Mouse (Mus musculus): ENCODE measurements around the gene Maco1.

Gene Maco1

DNA sequence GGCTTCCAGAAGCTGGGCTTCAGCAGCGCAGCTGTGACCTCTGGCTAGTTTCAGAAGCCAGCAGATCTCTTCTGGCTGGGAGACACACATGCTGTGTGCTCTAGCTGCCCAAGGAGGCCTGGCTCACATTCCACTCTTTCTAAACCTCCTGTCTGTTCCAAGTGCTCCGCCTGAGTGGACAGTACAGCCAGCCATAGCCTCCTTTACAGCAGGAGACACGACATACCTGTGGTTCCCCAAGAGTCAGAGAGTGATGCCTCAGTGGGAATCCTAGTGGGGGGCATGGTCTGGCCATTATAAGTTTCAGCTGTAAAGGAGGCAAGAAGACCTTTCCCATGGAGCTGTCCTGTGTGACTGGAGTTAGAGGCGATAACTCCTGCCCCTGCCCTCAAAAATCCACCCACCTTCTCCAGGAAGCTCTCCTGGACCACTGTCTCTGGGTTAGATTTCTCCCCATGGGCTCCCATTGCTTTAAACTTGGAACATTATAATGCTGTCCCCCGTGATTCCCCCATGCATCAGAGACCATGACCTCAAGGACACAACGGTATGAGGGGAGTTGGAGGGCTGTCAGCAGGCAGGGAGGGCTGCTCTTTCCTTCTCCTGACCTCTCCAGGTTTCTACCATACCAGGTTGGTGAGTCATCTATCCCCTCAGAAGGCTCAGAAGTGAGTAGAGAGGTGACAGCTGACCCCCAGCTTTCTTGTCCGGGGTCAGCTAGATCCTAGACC, 83.9 kb downstream of the Maco1 start:
- DNase-seq = no peak

GRCm38 (mm10) chr4:134768226-134768888, 84.8 kb downstream of the Maco1 start:
- no peak for DNase-seq

- peak; percentile 92 for DNase-seq
Measured at GRCm38 (mm10) chr4:134767426-134768225, 85.5 kb downstream of the Maco1 start, which contains the start of gene Ldlrap1. Gene Ldlrap1 (minus strand): TSS chr4:134768024.

DNA sequence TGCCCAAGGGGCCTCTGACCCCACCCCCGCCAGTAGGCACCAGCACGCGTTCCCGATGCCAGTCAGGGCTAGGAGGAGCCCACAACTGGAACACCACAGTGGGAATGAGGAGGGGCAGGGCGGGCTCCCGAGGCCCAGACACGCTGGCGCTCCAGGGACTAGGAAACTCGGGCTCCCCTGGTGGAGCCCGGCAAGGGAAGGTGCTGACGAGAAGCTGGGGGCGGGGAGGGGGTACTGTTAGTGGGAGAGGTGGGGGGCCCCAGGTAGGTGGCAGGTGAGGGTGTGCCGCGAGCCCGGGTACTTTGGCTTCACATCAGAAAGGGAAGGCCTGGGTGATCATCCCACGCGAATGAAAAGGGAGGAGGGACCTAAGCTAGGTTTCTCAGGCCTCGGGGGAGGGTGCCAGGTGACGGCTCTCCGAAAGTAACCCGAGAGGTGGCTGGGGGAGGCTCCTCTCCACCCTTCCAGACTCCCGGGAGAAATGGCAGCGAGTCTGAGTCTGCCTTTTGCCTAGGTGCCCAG, 86.2 kb downstream of the Maco1 start:
- DNase-seq = peak; percentile 72

GRCm38 (mm10) chr4:134766277-134766676, 86.9 kb downstream of the Maco1 start:
- no peak for DNase-seq

GRCm38 (mm10) chr4:134764333-134764732, 88.8 kb downstream of the Maco1 start:
- no peak for DNase-seq

GRCm38 (mm10) chr4:134762360-134762759, 90.8 kb downstream of the Maco1 start:
- no peak for DNase-seq

DNA sequence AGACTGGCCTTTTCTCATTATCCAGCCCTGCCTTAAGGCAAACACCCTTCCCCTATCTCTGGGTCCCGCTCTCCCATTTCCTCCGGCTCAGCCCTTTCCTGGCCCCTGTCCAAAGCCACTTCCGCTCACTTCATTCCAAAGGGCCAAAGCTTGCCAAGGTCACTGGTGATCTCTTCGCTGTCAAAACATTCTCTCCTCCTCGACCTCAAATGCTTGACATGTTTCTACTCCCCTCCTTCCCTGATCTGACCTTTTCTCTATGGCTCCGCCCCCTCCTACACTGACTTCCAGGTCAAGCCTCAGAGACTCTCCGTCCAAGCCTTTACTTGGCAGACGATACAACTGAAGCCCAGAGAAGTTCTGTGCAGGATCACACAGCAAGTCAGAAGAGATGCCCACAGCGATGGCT, 92.3 kb downstream of the Maco1 start:
- DNase-seq = peak; percentile 95

DNA sequence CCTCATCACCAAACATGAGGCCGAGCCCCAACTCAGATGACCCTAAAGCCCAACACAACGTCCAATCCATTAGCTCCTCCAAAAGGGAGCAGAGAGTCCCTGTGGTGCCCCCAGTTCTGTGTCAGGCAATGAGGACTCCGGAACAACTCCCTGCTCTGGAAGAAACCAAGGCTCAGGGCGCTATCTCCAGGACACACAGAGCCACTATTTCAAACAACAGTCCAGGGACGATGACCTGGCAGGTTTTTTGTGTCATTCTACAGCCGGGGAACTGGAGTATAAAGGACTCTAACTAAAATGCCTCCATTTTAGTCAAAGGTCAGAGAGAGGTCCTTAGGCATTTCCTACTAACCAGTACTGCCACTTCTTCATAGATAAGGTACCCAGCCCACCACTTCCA, 92.9 kb downstream of the Maco1 start:
- DNase-seq = no peak

- DNase-seq = no peak
Measured at GRCm38 (mm10) chr4:134759564-134759963, 93.6 kb downstream of the Maco1 start.

DNA sequence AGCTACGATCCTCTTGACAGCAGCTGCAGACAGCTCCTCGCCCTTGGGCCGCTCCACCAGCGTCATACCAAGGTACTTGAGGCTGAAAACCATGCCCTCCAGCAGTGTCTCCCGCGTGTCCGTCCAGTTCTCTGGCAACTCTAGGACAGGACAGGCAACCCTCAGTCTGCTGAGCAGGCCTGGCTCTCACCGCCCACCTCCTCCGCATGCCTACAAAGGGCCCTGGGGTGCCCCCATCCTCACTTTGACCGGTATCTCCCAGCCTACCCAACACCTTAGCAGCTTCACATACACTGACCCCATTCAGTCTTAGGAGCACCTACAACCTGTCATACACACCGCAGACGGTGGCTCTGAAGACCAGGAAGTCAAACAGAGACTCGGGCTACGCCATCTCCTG, 94.2 kb downstream of the Maco1 start:
- DNase-seq = no peak

DNA sequence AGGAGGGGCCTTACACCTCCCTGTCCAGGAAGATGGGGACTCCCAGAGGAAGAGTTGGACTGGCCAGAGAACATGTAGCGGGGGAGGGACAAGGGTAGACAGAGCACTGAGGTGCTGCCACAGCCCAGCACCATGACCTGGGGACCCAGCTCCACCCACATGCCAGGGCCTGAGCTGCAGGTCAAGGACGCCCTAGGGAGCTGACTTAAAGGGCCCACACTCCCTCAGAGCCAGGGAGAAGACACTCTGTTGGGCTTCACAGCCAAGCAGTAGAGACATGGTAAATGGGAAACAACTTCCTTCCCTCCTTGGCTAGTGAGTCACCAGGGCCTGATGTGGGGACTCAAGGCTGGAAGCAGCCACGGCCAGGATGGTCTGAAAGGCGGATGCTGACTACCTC, 94.8 kb downstream of the Maco1 start:
- DNase-seq = no peak

DNA sequence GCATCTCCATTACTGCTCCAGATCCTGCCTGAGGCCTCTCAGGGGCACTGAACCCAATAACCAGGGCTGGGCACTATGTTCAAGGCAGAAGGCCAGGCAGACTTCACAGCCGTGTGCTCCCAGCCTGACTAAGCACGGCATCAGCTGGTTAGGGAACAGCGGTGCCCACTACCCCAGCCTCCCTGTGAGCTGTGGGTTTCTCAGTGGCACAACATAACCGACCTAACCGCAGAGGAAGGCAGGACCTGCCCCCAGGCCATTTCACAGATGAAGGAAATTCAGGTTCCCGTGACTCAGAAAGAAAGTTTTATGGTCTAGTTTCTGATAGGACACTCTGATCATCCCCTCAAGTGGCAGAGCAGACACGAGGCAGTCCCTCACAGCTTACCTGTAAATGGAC, 96.2 kb downstream of the Maco1 start:
- no peak for DNase-seq

DNA sequence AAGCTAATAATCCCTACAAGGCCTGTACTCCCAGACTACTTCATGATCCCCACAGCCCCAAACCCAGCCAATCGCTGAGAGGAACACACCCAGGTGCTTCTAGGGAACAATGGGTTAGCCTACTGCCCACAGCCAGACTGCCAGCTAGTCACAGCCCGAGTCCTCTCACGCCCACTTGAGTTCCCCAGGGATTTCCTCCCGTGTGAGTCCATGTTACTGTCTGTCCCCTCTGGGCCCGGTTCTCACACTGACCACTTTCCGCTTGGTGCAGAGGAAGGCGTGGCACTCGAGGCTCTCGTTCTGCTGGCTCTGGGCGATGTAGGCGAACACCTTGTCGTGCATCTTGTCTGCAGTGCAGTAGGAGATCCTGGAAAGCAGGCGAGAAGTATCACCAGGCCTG, 98.2 kb downstream of the Maco1 start:
- DNase-seq = no peak

DNA sequence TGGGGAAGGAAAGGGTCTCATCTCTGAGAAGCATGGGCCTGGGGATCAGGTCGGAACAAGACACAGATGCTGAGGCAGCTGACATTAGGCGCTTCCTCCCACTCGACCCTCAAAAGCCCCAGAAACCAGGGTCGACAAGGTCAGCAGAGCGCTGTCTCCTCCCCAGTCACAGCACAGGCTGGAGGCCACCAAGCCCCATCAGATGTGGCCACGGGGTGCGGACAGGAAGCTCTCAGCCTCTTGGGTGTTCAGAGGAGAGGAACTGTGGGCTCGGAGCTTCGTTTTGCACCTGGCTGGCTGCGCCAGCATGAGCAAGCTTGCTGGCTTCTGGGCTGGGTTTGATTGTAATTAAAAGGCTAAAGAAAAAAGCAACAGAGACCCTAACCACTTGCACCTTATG, 98.8 kb downstream of the Maco1 start:
- no peak for DNase-seq

DNA sequence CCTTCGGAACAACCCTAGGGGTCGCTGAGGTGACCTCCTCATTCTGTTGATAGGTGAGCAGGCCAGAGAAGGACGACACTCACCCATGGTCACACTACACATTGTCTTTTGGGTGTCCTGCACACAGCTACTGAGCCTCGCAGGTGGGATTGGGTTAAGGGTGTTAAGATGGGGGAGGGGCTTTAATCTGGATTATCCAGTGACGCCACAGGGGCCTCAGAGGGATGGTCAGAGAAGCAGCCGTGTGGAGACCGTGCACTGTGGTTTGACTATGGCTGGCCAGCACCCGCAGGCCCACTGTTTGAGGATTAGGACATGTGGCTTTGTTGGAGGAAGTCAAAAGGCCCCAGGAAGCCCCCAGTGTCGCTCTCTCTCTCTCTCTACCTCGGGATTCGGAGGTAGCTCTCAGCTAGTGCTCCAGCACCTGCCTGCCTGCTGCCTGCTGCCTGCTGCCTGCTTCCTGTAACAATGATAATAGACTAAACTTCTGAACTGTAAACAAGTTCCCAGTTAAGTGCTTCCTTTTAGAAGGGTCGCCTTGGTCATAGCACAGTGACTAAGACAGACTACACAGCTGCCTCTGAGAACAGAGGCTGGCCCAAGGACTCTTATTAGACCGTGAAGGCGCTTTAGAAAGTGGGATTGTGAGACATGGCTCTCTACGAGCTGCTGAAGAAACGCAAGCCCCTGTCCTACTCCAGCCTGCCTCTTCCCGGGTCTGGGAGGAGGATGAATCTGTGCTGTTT, 99.5 kb downstream of the Maco1 start:
- DNase-seq = no peak

DNA sequence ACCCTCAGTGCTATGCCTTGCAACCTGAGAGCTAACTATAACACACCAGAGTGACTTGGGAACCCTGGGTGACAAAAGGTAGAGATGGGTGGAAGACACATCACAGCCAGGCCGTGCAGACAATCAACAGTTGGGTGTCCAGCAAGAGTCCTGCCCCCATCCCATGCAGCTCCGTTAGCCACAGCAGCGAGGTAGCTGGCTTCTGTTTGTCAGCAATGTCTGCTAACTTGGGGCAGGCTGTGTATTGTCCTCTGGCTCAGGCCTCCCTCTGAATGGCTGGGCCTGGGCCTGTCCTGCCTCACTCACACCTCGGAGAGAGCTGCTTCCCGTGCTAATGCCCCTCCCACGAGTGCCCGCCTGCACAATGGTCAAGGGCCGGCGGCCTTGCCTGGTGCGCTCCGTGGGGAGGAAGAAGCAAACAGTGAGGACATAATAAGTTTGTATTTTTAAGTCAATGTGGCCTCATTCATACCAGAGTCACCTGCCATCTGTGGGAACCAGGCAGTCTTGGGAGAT, 100.2 kb downstream of the Maco1 start:
- no peak for DNase-seq

Measured in kidney, postnatal 10 days (tissue).